Mouse (Mus musculus) liver, embryonic 16.5 days (tissue): ENCODE data around the gene Atg101. TPM values are rescaled to one million over a fixed set of nuclear protein-coding genes. Genes with fewer than 3 reads are reported as not detected.

Source experiments
- ATAC-seq: fragments of 200-750 bp; cut with Nextera tagmentation; 2 replicates; pipeline ENCODE4 v1.8.0; 2017; ENCODE audit warnings: low read depth, mild to moderate bottlenecking, moderate number of reproducible peaks, moderate library complexity
- H3K27ac ChIP-seq: fragments of 300-500 bp; sonication (generic); 2 replicates; pipeline ENCODE4 v1.5.1; 2014; ENCODE audit warnings: mild to moderate bottlenecking, low read length
- H3K27me3 ChIP-seq: fragments of 300-500 bp; sonication (generic); 2 replicates; pipeline ENCODE4 v1.6.1; 2014; ENCODE audit warnings: low read depth, low read length, mixed read lengths; ENCODE audit not compliant: control insufficient read depth, insufficient read depth
- H3K36me3 ChIP-seq: fragments of 300-500 bp; sonication (generic); 2 replicates; pipeline ENCODE4 v1.6.1; 2014; ENCODE audit warnings: mild to moderate bottlenecking; ENCODE audit not compliant: control insufficient read depth, insufficient read depth
- H3K4me1 ChIP-seq: fragments of 300-500 bp; sonication (generic); 2 replicates; pipeline ENCODE4 v1.6.1; 2014; ENCODE audit warnings: low read depth, low read length, mixed read lengths; ENCODE audit not compliant: control insufficient read depth
- H3K4me2 ChIP-seq: fragments of 300-500 bp; sonication (generic); 2 replicates; pipeline ENCODE4 v1.6.1; 2014; ENCODE audit warnings: low read depth, low read length, mixed read lengths
- H3K4me3 ChIP-seq: fragments of 300-500 bp; sonication (generic); 2 replicates; pipeline ENCODE4 v1.5.1; 2014; ENCODE audit warnings: low read depth, mild to moderate bottlenecking, low read length
- H3K9ac ChIP-seq: fragments of 300-500 bp; sonication (generic); 2 replicates; pipeline ENCODE4 v1.6.1; 2014; ENCODE audit warnings: low read depth, low read length
- H3K9me3 ChIP-seq: fragments of 300-500 bp; sonication (generic); replicated peaks from 2 replicates; pipeline ENCODE4 v1.6.1; 2016; ENCODE audit warnings: low read length; ENCODE audit not compliant: control insufficient read depth
- WGBS: fragments of 180-500 bp; shearing (Covaris S2); extraction: QIAGEN DNeasy Blood & Tissue Kit; methylation state at CpG from one replicate; pipeline ENCODE4 v1.1.7; 2014; ENCODE audit not compliant: insufficient replicate concordance; 5-methylcytosine and 5-hydroxymethylcytosine counted together
- polyA plus RNA-seq: library from polyadenylated mRNA; unstranded; fragments of >200 nt; fragmentation: Nextera tagmentation; extraction: Ambion mirVana; gene quantifications from 2 replicates; pipeline ENCODE4 v1.2.1, GENCODE M21; 2015

The Atg101 gene
- polyA plus RNA-seq, 1 experiment from 2014 or later = 26.1 TPM

GRCm38 (mm10) chr15:101260387-101260786 is 23.7 kb upstream of the Atg101 start:
- Histone ChIP-seq H3K27me3 (no peaks in the 10 kb centered on the region), H3K4me2 (no peak overlapping the region), H3K9me3 (no peaks in the 10 kb centered on the region), H3K27ac (no peak overlapping the region), H3K4me1 (peaks cover 2% of the 10 kb centered on the region), H3K4me3 (no peak overlapping the region), H3K36me3 (no peaks in the 10 kb centered on the region), H3K9ac (no peak overlapping the region)
- WGBS = 56% methylated on average over 10 of the region's 10 CpGs
- no peak for ATAC-seq

- Histone ChIP-seq H3K4me1 (peaks cover 4% of the 10 kb centered on the region), H3K4me2 (no peak overlapping the region; the same call in 1 of the 2 replicates), H3K36me3 (no peaks in the 10 kb centered on the region), H3K27me3 (peaks cover 1% of the 10 kb centered on the region), H3K9ac (no peak overlapping the region), H3K9me3 (no peaks in the 10 kb centered on the region), H3K4me3 (no peak overlapping the region), H3K27ac (peak overlapping the region; percentile 57; the same call in 1 of the 2 replicates)
- ATAC-seq = no peak
- WGBS = 13% methylated on average over 13 of the region's 13 CpGs
Measured at GRCm38 (mm10) chr15:101260874-101261622, 23.0 kb upstream of the Atg101 start.

- Histone ChIP-seq H3K4me2 (no peak overlapping the region), H3K4me3 (no peak overlapping the region), H3K9ac (no peak overlapping the region), H3K4me1 (peaks cover 6% of the 10 kb centered on the region), H3K27ac (no peak overlapping the region), H3K36me3 (no peaks in the 10 kb centered on the region), H3K9me3 (no peaks in the 10 kb centered on the region), H3K27me3 (peaks cover 16% of the 10 kb centered on the region)
- WGBS = 21% methylated on average over 5 of the region's 5 CpGs
- peak; percentile 22; the same call in 1 of the 2 replicates for ATAC-seq
Measured at GRCm38 (mm10) chr15:101262502-101262901, 21.6 kb upstream of the Atg101 start.

DNA sequence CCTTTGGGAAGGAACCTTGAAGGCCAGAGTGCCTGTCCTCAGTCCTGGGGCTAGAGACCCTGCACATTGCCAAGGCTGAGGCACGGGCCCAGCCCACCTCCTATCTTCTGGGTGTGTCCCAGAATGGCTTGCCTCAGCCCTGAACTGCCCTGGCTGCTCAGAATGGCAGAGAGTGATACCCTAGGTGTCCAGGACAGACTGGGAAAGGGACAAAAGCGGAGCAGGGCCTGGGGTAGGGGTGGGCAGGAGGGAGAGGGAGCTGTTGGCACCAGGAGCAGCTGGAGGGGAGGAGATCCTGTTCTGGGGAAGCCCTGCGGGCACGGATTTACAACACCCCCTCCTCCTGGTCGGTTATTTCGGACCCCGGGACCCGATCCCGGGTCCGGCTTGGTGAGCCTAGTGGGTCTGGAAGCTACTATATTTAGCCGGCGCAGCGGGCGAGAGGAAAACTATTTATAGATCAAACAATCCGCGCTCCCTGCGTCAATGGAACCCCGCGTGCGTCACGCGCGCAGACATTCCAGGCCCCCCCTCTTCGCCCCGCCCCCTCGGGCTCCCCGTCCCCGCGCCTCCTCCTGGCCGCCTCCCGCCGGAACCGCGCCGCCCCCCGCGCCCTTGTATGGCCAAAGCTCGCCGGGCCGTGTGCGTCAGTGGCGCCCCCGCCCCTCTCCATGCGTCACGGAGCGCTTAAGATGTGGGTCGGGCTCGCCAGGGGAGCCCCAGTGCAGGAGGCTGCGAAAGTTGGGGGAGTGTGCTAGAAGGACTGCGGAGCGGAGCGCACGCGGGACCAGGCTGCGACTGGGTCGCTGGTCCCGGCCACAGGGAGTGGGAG is 17.7 kb upstream of the Atg101 start:
- peak overlapping the region; percentile 57 for H3K4me3 ChIP-seq
- H3K27ac ChIP-seq = peak overlapping the region; percentile 29; the same call in 1 of the 2 replicates
- 1% methylated on average over 56 of the region's 57 CpGs for WGBS
- peak overlapping the region; percentile 45 for H3K9ac ChIP-seq
- peaks cover 23% of the 10 kb centered on the region for H3K27me3 ChIP-seq
- ATAC-seq = peak; percentile 71
- no peaks in the 10 kb centered on the region for H3K9me3 ChIP-seq
- no peaks in the 10 kb centered on the region for H3K36me3 ChIP-seq
- H3K4me1 ChIP-seq = peaks cover 5% of the 10 kb centered on the region
- H3K4me2 ChIP-seq = peak overlapping the region; percentile 61

- ATAC-seq = no peak
- H3K36me3 ChIP-seq = no peaks in the 10 kb centered on the region
- 2% methylated on average over 25 of the region's 25 CpGs for WGBS
- H3K4me2 ChIP-seq = peak overlapping the region; percentile 61
- peak overlapping the region; percentile 57 for H3K4me3 ChIP-seq
- H3K9ac ChIP-seq = no peak overlapping the region; the same call in 1 of the 2 replicates
- H3K9me3 ChIP-seq = no peaks in the 10 kb centered on the region
- peaks cover 23% of the 10 kb centered on the region for H3K27me3 ChIP-seq
- peaks cover 5% of the 10 kb centered on the region for H3K4me1 ChIP-seq
- no peak overlapping the region for H3K27ac ChIP-seq
Measured at GRCm38 (mm10) chr15:101267053-101268032, 16.7 kb upstream of the Atg101 start.

DNA sequence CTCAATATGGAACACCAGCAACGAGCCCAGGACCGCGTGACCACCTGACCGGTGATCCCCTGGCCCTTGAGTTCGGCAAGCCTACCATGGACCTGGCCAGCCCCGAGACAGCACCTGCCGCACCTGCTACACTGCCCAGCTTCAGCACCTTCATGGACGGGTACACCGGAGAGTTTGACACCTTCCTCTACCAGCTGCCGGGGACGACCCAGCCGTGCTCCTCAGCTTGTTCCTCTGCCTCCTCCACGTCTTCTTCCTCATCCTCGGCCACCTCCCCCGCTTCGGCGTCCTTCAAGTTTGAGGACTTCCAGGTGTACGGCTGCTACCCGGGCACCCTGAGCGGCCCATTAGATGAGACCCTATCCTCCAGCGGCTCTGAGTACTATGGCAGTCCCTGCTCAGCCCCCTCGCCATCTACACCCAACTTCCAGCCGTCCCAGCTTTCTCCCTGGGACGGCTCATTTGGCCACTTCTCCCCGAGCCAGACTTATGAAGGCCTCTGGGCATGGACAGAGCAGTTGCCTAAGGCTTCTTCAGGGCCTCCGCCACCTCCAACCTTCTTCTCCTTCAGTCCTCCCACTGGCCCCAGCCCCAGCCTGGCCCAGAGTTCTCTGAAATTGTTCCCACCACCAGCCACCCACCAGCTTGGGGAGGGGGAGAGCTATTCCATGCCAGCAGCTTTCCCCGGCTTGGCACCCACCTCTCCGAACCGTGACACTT is 13.8 kb upstream of the Atg101 start:
- Histone ChIP-seq H3K9me3 (no peaks in the 10 kb centered on the region), H3K4me2 (no peak overlapping the region), H3K36me3 (no peaks in the 10 kb centered on the region), H3K4me1 (peaks cover 5% of the 10 kb centered on the region), H3K4me3 (no peak overlapping the region), H3K27me3 (peaks cover 23% of the 10 kb centered on the region), H3K27ac (no peak overlapping the region), H3K9ac (no peak overlapping the region)
- WGBS = 76% methylated on average over 29 of the region's 29 CpGs
- no peak for ATAC-seq

- Histone ChIP-seq H3K4me1 (peaks cover 4% of the 10 kb centered on the region), H3K27me3 (peaks cover 21% of the 10 kb centered on the region), H3K27ac (no peak overlapping the region), H3K9me3 (no peaks in the 10 kb centered on the region), H3K4me3 (no peak overlapping the region), H3K36me3 (no peaks in the 10 kb centered on the region), H3K9ac (no peak overlapping the region), H3K4me2 (no peak overlapping the region)
- WGBS = 64% methylated on average over 3 of the region's 3 CpGs
- no peak for ATAC-seq
Measured at GRCm38 (mm10) chr15:101271107-101271506, 13.0 kb upstream of the Atg101 start.

DNA sequence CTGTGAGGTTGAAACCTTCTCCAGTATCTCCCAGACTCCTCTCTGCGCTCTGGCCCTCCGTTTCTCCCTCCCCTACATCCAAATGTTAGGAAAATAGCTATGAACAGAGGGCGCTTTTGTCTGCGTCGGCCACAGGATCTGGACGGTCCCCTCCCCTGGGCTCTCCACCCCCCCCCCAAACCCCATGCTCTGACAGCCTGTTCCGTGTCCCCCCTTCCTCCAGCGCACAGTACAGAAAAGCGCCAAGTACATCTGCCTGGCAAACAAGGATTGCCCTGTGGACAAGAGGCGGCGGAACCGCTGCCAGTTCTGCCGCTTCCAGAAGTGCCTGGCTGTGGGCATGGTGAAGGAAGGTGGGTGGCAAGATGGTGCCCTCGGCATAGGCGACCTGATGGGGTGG is 12.6 kb upstream of the Atg101 start:
- Histone ChIP-seq H3K27me3 (peaks cover 17% of the 10 kb centered on the region), H3K4me2 (no peak overlapping the region), H3K4me1 (peaks cover 2% of the 10 kb centered on the region), H3K9me3 (no peaks in the 10 kb centered on the region), H3K9ac (no peak overlapping the region), H3K27ac (no peak overlapping the region), H3K36me3 (no peaks in the 10 kb centered on the region), H3K4me3 (no peak overlapping the region)
- no peak for ATAC-seq
- WGBS = 78% methylated on average over 15 of the region's 15 CpGs
